Mouse (Mus musculus): ENCODE results near the gene Npas2.
A peak's percentile ranks its signal among the peaks of the same experiment; 100 is the strongest.

Npas2 gene

DNA sequence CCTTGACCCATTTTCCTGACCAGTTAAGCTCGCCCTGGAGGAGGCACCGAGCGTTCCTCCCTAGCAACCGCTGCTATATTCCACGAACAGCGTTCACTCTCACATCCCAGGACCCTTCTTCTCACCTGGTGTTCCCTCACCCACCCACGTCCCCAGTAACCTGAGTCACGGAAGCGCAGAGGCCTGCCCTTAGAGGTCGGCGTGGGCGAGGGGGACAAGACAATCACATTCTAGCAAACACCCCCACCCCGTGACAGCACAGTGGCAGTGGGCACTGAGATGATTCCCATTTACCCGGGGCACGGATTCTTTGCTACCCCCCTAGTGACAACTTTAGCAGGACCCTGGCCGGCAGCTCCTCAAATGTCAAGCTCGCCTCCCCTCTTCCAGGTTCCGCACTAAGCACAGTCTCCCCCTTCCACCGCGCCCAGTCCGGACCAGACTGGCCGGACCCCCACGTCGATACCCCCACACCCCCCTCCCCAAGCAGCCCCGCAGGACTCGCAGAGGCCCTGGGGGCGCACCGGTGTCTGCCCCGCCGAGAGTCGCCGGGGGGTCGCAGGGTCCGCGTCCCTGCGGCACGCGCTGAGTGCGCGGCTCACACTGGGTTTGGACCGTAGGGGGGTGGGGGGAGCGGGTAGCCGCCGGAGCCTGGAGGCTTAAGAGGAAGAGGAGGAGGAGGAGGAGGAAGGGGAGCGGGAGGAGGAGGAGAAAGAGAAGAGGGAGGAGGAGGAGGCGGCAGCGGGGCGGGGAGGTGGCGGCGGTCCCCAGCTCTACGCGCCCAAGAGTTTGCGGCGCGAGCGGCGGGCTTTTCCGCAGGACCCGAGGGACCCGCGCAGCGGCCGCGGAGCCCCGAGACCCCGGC, at the start of gene Npas2:
TSS of gene Npas2 (plus strand) at position 735 of the 865 bp plus-strand sequence.
- DNase-seq (ENCODE audit: low read depth, low spot score), result peak; percentile 56

DNA sequence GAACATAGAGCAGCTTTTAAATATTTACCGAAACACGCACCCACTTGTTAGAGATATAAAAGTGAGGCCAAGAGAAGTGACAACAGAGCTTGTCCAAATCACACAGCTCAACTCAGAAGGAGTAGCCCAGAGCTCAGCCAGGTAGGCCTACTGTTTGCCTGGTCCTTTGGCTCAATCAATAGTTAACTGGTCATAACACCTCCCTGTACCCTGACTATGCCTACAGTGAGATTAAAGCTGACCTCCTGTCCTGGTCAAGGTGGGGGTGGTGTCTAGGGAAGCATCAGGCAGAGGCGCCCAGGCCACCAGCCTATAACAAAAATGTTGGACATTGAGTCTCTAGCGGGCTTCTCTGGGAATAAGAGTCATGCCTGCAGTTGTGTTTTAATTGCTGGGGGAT, 36.8 kb upstream of the Npas2 start:
- no peak for DNase-seq (ENCODE audit: low read depth, low spot score)

DNA sequence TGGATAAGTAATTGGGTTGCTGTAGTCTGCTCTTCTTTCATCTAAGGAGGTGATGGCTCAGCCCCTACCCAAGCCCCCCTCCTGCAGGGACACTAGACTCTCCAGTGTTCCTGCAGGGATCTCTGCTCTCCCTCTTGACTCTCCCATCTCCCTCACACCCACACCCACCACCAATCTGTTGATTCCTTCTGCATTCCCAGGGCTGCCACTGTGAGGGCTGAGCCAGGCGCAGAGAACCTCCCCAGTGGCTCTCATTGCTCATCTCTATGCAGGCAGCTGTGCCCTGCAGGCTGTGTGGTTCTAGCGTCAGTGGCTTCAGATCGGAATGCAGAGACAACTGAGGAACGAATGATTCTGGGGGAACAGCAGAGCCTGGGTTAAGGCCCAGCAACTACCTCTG, 33.4 kb upstream of the Npas2 start:
- DNase-seq (ENCODE audit: low read depth, low spot score), result peak; percentile 80

DNA sequence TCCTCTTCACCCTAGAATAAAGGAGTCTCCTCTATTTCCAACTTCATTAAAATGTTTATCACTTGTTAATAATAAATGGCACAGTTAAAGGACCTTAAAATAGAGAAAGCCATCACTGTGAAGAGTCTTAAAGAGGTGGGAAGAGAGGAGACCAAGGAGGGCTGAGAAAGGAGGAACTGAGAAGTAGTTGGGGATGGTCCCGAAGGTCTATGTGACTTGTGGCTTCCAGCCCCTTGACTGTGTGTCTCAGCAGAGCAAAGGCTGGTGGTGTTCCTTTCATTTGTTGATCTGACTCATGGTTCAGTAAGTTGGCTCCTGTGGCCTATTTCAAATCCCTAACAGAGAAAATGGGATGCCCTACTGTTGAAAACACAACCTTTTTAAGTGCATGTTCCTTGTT, 30.5 kb upstream of the Npas2 start:
- DNase-seq (ENCODE audit: low read depth, low spot score), result no peak

DNA sequence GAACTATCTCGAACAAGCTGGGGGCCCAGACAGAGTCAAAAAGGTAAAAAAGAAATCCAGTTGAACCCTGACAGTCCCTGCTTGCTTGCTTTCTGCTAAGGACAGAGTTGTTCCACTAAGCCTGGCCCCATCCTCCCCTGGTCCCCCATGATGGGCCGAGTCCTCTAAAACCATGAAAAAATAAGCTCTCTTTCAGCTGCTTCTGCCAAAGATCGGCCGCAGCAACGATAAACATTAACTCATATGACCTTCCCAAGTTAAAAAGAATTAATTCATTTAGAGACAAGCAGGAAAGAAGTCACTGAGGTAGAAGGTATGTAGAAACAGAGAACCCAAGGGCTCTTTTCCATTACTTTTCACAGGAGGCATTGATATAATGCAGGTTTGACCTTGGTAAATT, 16.8 kb upstream of the Npas2 start:
- DNase-seq (ENCODE audit: low read depth, low spot score), result no peak

DNA sequence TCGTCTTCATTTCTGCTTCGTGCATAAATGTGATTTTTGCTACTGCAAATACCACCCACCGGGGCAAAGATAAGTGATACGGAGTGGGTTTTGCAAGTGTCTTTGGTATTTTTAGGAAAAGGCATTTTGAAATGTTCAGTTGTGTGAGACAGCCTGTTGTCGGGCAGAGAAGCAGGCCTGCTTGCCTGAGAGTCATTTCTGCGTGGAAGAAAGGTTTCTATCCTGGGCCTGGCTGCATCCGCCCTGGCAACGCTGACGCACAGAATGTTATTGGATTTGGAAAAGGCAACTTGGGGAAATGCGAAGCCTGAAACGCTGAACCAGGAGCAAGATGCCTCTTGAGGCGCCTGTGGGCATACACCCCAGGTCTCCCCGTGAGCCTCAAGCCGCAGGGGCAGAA, 16.3 kb upstream of the Npas2 start:
- peak; percentile 92 for DNase-seq (ENCODE audit: low read depth, low spot score)

DNA sequence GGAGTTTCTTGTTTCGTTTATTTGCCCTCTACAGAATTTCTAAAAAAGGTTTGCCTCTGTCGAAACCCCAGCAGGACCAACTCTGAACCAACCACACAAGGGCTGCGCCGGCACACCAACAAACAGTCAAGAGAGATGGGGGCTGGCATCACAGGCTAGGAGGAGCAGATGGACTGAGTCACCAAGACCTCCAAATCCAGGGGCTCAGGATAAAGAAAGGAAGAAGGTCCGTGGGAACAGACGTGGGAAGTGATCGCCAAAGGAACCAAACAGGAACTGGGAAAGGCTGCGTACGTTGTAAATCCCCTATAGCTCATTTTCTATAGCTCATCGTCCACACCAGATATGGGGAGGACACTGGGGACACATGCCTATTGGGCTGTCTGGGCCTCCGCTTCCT, 13.7 kb upstream of the Npas2 start:
- peak; percentile 76 for DNase-seq (ENCODE audit: low read depth, low spot score)

DNA sequence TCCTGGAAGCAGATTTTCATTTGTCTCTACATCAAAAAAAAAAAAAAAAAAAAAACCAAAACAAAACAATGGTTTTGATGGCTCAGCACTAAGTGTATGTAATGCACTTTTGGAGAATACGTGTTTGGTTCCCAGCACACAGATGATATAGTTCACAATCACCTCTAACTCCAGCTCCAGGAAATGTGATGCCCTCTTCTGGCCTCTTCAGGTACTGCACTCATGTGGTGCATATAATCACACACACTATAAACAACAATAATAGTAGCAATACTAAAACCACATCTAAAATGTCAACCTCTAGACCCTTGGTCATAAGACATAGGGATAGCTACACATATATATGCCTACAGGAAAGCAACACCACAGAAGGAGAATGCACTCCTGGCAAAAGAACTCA, 13.0 kb upstream of the Npas2 start:
- DNase-seq (ENCODE audit: low read depth, low spot score), result no peak

DNA sequence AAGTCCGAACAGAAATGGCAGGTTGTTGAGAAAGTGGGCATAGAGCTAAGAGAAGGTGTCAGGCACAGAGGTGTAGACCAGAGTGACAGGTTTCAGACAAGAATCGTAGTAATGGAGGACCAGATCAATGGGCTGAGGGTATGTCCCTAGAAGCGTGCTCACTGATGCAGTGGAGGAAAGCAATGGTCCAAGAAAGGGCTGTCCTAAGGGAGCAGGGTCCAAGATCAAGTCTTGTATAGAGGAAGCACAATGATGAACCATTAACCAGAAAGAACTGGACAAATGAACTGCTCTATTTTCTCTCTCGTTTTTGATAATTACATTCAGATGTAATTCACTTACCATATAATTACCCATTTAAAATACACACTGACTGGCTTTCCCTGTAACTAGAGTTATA, 11.6 kb upstream of the Npas2 start:
- DNase-seq (ENCODE audit: low read depth, low spot score), result no peak

DNA sequence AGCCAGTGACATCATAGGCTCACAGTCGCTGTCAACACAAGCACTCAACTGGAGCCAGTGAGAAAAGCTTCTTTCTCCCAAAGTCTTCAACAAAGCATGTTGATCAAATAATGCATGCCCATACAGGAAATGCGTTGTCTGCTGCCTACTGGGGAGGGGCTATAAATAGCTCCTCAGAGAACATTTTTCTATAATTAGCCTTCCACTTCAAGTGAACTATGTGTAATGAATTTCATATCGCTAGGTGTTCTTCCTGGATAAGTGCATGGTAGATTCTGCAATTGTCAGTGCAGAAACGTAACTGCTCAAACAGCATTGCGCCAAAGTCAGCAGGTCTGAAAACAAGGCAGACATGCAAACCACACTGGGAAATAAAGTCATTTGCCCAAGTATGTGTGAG, 7.7 kb upstream of the Npas2 start:
- DNase-seq (ENCODE audit: low read depth, low spot score), result peak; percentile 47

DNA sequence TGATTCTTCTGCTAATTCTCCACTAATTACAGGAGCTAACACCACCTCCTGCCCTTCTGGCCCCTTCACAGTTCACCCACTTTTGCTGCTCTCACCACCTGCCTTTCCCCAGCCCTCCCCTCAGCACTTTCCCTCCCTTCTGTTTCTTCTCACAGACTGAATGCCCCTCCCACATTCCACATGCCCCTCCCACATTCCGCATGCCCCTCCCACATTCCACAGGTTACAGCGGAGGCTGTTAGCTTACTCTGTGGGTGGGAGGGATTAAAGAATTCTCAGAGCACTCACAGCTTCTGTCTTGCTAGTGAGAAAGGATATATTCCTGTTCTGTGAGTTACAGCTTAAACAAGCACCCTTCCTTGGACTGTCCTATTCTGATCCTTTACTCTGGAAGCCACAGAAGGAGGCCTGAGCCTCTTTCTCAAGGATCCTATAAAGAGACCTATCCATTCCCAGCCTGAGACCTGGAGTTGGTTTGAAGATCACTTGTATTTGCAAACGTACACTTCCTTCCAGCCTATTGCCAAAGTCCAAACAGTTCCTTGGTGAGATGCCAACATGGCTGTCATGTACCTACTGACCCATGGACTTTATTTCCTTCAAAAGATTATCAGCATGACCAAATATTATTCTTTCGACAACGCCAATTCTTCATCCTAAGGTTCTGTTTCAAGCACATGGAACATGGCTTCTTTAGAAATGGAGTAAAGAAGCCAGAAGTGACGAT, 6.7 kb upstream of the Npas2 start:
- no peak for DNase-seq (ENCODE audit: low read depth, low spot score)

DNA sequence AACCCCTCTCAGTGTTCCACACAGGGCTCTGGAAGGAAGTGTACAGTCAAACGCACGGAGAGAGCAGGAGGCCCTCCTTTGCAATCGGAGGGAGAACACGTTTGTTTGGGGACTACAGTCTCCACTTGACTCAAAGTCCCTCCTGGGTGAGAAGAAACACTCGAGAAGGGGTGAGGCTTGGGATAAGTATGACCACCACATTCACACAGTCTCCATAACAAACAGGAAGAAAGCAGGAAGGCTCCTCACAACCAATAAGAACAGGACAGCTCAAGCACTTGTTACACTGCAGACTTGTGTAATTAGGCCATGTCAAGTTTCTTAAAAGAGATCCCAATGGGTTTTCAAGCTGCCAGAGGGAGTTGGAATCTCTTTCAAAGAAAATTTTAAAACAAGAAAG, 2.4 kb upstream of the Npas2 start:
- no peak for DNase-seq (ENCODE audit: low read depth, low spot score)

DNA sequence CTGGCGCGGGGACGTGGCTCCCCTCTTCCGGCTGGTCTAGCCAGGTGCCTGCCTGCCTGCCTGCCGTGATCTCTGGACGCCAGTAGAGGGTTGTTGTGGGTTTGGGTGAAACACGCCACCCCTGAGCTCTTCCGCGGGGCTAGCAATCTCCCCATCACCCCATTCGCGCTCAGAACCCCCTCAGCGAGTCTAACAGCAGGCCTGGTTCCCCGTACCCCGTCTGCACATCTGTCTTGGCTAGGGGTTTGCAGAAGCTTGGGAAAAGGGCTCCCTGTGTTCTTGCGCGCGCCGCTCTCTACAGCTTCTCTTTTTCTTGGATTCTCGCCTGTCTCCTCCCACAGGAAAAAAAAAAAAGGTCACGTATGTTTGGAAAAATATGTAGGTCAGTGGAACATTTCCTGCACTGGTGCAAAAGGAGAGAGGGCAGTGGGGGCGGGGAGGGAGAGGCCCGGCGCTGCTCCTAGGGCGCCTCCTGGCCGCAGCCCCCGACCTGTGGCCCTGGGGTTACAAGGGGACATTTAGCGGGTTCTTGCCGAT, 1.0 kb upstream of the Npas2 start:
- peak; percentile 76 for DNase-seq (ENCODE audit: low read depth, low spot score)

DNA sequence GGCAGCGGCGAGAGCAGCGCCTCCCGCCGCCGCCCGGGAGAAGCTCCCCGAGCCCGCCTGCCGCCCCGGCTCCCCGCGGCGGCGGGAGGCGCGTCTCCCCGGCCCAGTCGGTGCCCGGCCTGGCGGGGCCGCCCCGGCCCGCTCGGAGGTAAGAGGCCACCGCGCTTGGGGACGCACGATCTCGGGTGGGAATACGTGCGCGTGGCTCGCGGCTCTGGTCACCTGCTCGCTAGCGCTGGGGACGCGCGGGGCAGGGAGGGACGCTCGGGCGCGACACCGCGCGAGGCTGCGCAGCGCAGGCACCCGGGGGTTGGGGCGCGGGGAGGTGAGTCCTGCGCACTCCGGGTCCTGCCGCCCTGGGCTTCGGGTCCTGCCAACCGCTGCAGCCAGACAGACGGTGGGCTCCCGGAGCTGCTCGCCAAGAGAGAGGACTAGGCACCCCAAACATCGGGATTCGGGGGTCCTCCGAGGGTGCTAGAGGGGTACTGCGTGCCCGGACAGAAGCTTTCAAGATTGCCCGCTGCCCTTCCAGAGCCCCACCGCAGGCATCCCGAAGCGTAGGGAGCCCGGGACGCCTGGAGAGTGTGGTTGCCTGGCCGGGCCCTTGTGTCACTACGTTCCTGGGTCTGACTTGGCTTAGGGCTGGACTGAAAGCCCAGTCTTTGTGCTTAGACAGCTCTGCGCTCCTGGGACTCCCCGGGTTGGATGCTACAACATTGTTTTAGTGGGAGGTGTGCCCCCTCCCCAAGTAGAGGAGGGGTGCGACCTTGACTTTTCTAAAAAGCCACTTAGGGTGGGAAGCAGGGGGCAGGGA, 538 bp downstream of the Npas2 start:
- peak; percentile 78 for DNase-seq (ENCODE audit: low read depth, low spot score)

DNA sequence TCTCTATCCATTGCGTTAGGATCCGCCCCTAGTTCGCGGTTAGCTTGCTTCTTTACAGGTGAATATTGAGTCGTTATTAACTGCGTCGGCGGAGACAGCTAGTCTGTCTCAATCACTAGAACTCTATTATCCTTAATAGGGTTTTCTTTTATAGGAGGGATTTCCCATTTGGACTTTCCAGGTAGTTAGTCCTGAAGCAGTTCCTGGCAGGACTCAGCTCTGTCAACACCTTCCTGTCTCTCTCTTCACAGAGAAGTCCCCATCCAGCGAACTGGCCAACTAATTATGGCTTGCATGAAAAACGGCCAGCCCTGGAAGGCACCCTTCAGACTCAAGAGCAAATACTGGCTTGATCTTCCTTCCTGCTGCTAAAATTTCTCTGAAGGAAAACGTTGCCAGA, 1.4 kb downstream of the Npas2 start:
- DNase-seq (ENCODE audit: low read depth, low spot score), result no peak

DNA sequence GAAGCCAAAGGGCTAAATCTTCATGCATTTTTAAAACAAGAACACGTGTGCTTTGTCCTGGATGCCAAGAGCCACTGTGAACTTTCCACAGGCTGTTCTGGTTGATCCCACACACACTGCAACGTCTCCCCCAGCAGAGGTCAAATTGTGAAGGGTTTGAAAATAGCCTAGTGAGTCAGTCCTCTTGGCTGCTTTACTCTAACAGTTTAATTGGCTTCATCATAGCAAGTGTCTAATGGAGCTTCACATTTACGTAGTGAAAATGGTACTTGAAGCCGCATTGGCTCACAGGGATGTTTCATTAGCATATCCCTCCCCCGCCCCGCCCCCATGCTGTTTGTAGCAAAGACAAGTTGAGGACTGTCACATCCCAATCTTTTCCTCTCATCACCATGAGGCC, 2.6 kb downstream of the Npas2 start:
- DNase-seq (ENCODE audit: low read depth, low spot score), result peak; percentile 74

DNA sequence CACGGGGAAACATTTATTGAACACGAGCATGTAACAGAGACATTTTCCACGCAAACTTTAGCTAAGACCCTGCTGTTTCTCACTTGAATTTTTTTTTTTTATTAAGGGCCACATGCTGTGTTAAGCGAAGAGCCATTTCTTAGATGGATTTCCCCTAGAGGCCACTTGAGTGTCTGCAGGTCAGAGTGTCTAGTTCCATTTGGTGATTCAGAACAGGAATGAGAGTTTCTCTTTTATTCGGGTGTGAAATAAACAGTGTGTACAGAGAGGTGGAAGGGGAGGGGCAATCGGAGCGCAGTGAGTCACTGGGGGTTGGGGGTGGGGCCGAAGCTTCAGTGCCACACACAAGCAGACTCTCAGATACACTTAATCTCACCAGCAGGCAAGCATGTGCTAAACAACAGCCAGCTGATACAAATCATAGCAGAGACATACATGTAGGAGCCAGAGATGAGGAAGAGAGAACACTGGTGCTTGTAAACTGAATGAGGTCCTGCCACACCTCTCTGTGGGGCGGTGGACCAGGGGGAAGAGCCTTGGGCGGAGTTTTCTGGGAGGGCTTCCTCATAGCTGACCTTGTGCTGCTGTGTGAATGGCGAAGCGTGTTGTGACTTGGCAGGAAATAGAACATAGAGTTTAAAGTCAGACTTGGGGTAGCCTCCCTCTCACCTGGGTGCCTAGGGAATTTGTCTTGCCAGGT, 3.3 kb downstream of the Npas2 start:
- DNase-seq (ENCODE audit: low read depth, low spot score), result peak; percentile 76

DNA sequence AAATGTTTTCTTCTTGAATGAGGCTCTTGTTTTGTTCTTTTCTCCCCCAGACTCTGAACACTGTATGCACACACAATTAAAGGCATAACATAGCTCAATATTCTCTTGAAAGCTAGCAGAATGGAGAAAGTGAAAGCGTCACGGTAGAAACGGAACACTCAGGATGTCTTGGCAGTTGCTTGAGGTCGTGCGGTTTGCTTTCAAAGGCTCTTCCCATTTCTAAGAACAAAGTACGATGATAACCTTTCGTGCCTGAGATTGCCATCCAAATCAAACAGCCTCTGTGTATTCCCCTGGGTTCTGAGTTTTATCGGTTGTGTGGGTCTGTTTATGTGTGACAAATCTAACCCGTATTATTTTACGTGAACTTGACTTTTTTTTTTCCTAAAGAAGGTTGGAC, 11.5 kb downstream of the Npas2 start:
- no peak for DNase-seq (ENCODE audit: low read depth, low spot score)

DNA sequence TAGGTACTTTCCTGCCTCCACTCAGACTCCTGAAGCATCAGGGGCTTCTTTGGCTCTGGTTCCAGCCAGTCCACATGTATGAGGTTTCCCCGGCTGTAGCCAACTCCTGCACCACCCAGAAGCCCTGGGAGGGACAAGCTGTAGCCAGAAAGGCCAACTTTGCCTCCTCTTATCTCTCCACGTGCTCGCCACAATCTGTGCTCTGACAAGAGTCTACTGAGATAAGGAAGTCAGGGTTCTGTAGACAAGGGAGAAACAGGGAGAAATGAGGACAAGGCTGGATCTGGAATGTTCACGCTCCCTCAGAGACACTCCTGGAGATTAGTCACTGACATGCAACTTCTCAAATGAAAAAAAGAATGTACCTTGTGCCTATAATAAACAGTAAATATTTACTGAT, 12.2 kb downstream of the Npas2 start:
- no peak for DNase-seq (ENCODE audit: low read depth, low spot score)

DNA sequence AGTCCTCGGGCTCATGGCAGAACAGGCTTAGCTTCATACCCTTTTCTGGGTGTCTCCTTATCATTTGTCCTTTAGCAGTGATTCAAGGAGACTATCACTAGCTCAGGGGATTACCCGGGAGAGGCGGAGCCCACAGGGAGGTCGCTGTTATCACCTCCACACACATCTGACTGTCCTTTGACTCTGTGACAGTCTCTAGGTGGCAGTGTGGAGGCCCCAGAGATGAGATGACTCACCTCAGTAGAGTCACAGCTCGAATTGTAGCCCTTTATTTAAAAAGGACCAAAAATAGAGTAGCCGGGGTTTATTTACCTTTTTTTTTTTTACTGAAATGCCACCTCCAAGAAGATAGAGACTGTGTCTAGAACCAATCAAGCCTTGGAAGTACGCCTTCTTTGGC, 13.4 kb downstream of the Npas2 start:
- peak; percentile 76 for DNase-seq (ENCODE audit: low read depth, low spot score)

DNA sequence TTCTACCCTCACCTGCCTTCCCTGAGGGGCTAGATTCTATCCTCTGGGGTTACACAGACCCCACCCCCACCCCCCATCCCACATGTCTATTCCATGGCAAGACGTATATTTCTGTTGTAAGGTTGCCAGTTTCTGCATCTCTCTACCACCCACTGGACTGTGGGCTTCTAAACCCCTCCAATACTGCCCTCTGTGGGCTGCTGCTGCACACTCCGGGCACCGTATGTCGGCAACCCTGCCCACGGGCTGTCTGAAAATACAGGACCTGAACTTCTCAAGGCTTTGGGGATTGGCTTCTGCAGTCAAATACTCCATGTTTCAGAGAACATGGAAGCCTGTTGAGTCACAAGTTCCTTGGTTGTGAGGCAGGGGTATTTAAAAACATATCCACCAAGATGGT, 17.4 kb downstream of the Npas2 start:
- no peak for DNase-seq (ENCODE audit: low read depth, low spot score)

Data from brain, adult 2 months (tissue).